Mouse (Mus musculus) stomach, embryonic 16.5 days (tissue): ENCODE results near the gene March6. TPM values are rescaled to one million over a fixed set of nuclear protein-coding genes. Genes with fewer than 3 reads are reported as not detected.

Experiments used
- ATAC-seq: fragments of 200-750 bp; cut with Nextera tagmentation; 2 replicates; pipeline ENCODE4 v1.8.0; 2017; ENCODE audit warnings: moderate number of reproducible peaks, moderate TSS enrichment; ENCODE audit not compliant: insufficient read depth, low FRiP score
- H3K27ac ChIP-seq: fragments of 300-500 bp; sonication (generic); 2 replicates; pipeline ENCODE4 v1.5.1; 2014; ENCODE audit warnings: low read length
- H3K27me3 ChIP-seq: fragments of 300-500 bp; sonication (generic); 2 replicates; pipeline ENCODE4 v1.6.1; 2014; ENCODE audit warnings: low read length, control low read depth, mixed read lengths; ENCODE audit not compliant: control insufficient read depth, insufficient read depth
- H3K36me3 ChIP-seq: fragments of 300-500 bp; sonication (generic); 2 replicates; pipeline ENCODE4 v1.6.1; 2014; ENCODE audit warnings: low read length; ENCODE audit not compliant: control insufficient read depth, insufficient read depth
- H3K4me1 ChIP-seq: fragments of 300-500 bp; sonication (generic); 2 replicates; pipeline ENCODE4 v1.6.1; 2014; ENCODE audit warnings: low read length, control low read depth, mixed read lengths; ENCODE audit not compliant: control insufficient read depth, insufficient read depth
- H3K4me2 ChIP-seq: fragments of 300-500 bp; sonication (generic); 2 replicates; pipeline ENCODE4 v1.6.1; 2014; ENCODE audit warnings: low read depth, low read length, mixed read lengths
- H3K4me3 ChIP-seq: fragments of 300-500 bp; sonication (generic); replicated peaks from 2 replicates; pipeline ENCODE4 v1.5.1; 2014; ENCODE audit warnings: mild to moderate bottlenecking, low read length
- H3K9ac ChIP-seq: fragments of 300-500 bp; sonication (generic); 2 replicates; pipeline ENCODE4 v1.6.1; 2014; ENCODE audit warnings: low read length
- H3K9me3 ChIP-seq: fragments of 300-500 bp; sonication (generic); replicated peaks from 2 replicates; pipeline ENCODE4 v1.6.1; 2016; ENCODE audit warnings: low read length, control low read depth; ENCODE audit not compliant: control insufficient read depth
- WGBS: fragments of 180-500 bp; shearing (Covaris S2); extraction: QIAGEN DNeasy Blood & Tissue Kit; methylation state at CpG from one replicate; pipeline ENCODE4 v1.1.7; 2014; 5-methylcytosine and 5-hydroxymethylcytosine counted together
- polyA plus RNA-seq: library from polyadenylated mRNA; unstranded; fragments of >200 nt; fragmentation: Nextera tagmentation; extraction: Ambion mirVana; gene quantifications from 2 replicates; pipeline ENCODE4 v1.2.1, GENCODE M21; 2015

Gene March6
- polyA plus RNA-seq, 1 experiment from 2014 or later, result 30.2 TPM

DNA sequence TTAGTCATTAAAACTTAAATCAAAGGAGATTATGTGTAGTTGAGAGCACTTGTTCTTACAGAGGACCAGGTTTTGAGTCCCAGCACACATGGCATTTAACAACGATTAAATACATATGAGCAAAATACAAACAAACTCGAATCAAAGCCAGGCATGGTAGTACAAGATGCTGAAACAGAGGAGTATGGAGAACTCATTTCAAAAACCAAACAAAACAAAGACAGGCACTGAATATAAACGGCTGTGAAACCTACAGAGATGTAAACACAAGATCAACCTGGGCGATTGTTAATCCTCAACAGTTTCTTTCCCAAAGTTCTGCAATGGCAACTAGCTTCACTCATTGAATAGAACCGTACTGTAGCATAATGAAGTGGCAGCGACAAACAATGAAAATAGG is 1.8 kb downstream of the March6 start:
- H3K4me1 ChIP-seq, result peaks cover 8% of the 10 kb centered on the region
- H3K36me3 ChIP-seq, result 0 out of 2 replicates have a peak, but pooled peaks cover 8% of the 10 kb centered on the region
- H3K4me3 ChIP-seq, result peak overlapping the region; percentile 92
- peaks cover 5% of the 10 kb centered on the region; the same call in 1 of the 2 replicates for H3K9me3 ChIP-seq
- H3K9ac ChIP-seq, result peak overlapping the region; percentile 50; the same call in 1 of the 2 replicates
- ATAC-seq, result no peak
- peak overlapping the region; percentile 77 for H3K4me2 ChIP-seq
- H3K27ac ChIP-seq, result no peak overlapping the region
- H3K27me3 ChIP-seq, result no peaks in the 10 kb centered on the region
- 21% methylated on average over 6 of the region's 6 CpGs for WGBS

DNA sequence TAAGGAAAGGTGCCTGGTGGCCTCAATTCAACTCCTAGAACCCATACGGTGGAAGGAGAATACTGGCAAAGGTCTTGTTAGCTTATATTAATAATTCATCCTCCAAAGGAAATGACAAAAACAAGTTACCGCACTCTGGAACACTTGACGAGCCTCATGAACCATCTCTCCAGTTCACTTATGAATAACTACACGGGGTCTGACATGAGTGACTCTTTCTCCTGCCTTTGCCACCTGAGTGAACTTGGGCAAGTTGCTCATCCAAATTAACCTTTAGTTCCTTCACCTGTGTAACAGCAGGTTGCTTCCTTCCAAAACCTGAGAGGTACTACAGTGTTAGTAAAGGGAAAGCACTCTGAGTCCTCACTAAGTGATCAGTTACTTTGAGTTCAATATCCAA is 2.4 kb downstream of the March6 start:
- Histone ChIP-seq H3K27me3 (no peaks in the 10 kb centered on the region), H3K4me2 (no peak overlapping the region), H3K4me3 (no peak overlapping the region), H3K4me1 (peaks cover 8% of the 10 kb centered on the region), H3K27ac (no peak overlapping the region), H3K36me3 (0 out of 2 replicates have a peak, but pooled peaks cover 8% of the 10 kb centered on the region), H3K9ac (no peak overlapping the region), H3K9me3 (peaks cover 5% of the 10 kb centered on the region; the same call in 1 of the 2 replicates)
- ATAC-seq, result no peak
- 90% methylated on average over 4 of the region's 4 CpGs for WGBS

DNA sequence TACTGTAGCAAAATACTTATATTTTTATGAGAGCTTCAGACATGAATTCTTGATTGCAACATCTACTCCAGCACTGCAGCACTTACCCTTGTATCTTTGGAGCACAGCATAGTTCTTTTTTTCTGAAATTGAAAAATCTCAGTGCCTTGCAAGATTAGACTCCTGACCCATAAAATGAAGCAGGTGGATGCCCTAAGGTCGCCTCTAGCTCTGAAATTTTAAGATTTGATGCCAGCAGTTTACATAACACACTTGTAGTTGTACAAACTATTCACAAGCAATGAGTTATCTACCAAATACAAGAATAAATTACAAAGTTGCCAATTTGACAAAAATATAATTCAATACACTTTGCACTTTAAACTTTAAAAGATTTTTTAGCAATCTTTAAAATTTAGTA is 4.4 kb downstream of the March6 start:
- Histone ChIP-seq H3K4me1 (peaks cover 14% of the 10 kb centered on the region), H3K27ac (no peak overlapping the region), H3K9me3 (peaks cover 5% of the 10 kb centered on the region; the same call in 1 of the 2 replicates), H3K4me3 (no peak overlapping the region), H3K36me3 (0 out of 2 replicates have a peak, but pooled peaks cover 8% of the 10 kb centered on the region), H3K27me3 (no peaks in the 10 kb centered on the region), H3K9ac (no peak overlapping the region), H3K4me2 (no peak overlapping the region)
- ATAC-seq, result no peak
- 92% methylated on average over 1 of the region's 1 CpGs for WGBS

DNA sequence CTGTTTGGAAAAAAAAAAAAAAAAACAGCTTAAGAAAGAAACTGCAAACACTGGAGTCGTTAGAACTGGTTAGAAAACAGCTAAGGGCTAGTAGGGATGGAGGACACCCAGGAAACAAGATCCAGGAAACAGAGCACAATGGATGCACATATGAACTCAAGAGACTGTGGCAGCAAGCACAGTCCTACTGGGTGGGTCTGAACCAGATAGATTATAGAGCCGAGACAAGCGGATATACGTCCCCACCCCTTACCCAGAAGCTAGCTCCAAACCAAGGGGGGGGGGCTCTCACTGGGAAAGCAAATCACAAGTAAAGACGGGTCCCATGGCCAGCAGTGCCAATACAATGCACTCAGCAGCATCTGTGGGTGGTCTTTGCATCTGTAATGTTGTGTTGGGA is 11.9 kb downstream of the March6 start:
- H3K9ac ChIP-seq, result no peak overlapping the region
- no peaks in the 10 kb centered on the region for H3K36me3 ChIP-seq
- WGBS, result 70% methylated on average over 5 of the region's 5 CpGs
- no peak for ATAC-seq
- H3K4me1 ChIP-seq, result peaks cover 8% of the 10 kb centered on the region
- H3K27ac ChIP-seq, result no peak overlapping the region
- no peaks in the 10 kb centered on the region for H3K27me3 ChIP-seq
- H3K9me3 ChIP-seq, result no peaks in the 10 kb centered on the region
- H3K4me2 ChIP-seq, result no peak overlapping the region
- H3K4me3 ChIP-seq, result no peak overlapping the region

DNA sequence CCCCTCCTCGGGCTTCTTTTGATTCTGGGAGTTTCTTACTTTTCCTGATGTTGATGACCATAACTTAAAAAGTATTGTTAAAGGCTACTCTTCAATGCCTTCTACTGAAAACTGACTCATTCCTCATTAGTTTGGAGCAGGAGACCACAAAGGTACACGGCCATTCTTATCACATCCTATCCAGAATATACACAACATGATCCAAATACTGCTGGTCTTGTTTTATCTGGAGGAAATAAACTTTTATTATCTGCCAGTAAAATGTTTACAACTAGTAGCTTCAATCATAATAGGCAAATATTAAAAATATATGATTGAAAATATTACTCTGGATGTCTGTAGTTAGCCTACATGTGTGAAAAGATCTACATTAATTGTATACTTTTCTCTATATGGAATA is 12.5 kb downstream of the March6 start:
- ATAC-seq, result no peak
- Histone ChIP-seq H3K9ac (no peak overlapping the region), H3K4me3 (no peak overlapping the region), H3K27me3 (no peaks in the 10 kb centered on the region), H3K4me1 (peaks cover 8% of the 10 kb centered on the region), H3K4me2 (no peak overlapping the region), H3K9me3 (no peaks in the 10 kb centered on the region), H3K27ac (no peak overlapping the region), H3K36me3 (no peaks in the 10 kb centered on the region)
- 69% methylated on average over 2 of the region's 2 CpGs for WGBS

DNA sequence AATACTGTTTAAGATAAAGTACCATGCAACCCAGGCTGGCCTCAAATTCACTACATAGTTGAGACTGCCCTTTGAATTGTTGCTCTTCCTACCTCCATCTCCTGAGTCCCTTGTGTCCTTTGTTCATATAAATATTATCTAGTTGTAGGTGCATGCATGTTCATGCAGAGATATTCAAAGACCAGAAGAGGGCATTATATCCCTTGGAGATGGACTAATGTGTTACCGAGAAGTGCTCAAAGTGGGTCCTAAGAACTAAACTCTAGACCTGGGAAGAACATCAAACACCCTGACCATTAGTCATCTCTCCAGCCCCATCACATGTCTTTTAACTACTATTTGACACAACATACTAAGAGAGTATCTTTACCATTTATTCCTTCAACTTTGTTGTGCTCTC is 13.7 kb downstream of the March6 start:
- H3K9ac ChIP-seq, result no peak overlapping the region
- H3K4me3 ChIP-seq, result no peak overlapping the region
- H3K27ac ChIP-seq, result no peak overlapping the region
- no peaks in the 10 kb centered on the region for H3K9me3 ChIP-seq
- no peak for ATAC-seq
- no peaks in the 10 kb centered on the region for H3K27me3 ChIP-seq
- H3K4me2 ChIP-seq, result no peak overlapping the region
- 87% methylated on average over 1 of the region's 1 CpGs for WGBS
- no peaks in the 10 kb centered on the region for H3K36me3 ChIP-seq
- H3K4me1 ChIP-seq, result no peaks in the 10 kb centered on the region

DNA sequence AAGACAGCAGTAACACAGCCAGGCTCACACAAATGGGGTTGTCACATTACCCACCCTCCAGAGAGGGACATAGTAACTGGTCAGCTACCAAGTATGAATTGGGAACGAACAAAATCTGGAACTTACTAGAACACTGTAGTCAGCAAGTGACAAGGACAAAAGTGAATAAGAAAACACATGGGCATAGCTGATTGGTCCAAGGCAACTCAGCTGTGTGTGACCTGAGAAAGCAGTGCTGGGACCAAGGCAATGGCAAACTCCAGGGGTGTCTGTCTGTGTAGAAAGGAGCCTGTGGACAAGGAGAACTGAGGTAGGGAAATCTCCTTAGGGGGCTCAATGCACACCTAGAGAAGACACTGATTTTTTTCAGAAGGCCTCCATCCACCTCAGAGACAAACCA is 19.1 kb downstream of the March6 start:
- WGBS, result 81% methylated on average over 1 of the region's 1 CpGs
- H3K4me1 ChIP-seq, result no peaks in the 10 kb centered on the region
- ATAC-seq, result no peak
- H3K4me2 ChIP-seq, result no peak overlapping the region
- H3K9me3 ChIP-seq, result no peaks in the 10 kb centered on the region
- no peak overlapping the region for H3K4me3 ChIP-seq
- no peaks in the 10 kb centered on the region for H3K27me3 ChIP-seq
- H3K27ac ChIP-seq, result no peak overlapping the region
- H3K9ac ChIP-seq, result no peak overlapping the region
- H3K36me3 ChIP-seq, result no peaks in the 10 kb centered on the region

DNA sequence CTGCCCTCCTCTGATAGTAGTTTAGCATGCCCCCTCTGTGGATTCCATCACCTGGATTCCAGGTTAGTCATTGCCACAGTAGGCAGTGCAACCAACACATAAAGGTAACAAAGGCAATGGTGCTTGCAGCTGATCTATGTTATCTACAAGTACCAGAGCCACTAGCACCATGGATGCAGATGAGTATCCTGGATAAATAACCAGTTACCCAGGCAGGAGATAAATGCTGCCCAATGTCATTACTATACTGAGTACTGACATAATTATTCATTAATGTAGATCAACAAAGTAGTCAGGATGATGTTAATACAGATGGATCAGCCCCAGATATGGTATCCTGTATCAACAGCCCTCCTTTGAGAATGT is 19.5 kb downstream of the March6 start:
- Histone ChIP-seq H3K4me3 (no peak overlapping the region), H3K27ac (no peak overlapping the region), H3K27me3 (no peaks in the 10 kb centered on the region), H3K4me1 (no peaks in the 10 kb centered on the region), H3K9ac (no peak overlapping the region), H3K9me3 (no peaks in the 10 kb centered on the region), H3K36me3 (no peaks in the 10 kb centered on the region), H3K4me2 (no peak overlapping the region)
- ATAC-seq, result no peak

DNA sequence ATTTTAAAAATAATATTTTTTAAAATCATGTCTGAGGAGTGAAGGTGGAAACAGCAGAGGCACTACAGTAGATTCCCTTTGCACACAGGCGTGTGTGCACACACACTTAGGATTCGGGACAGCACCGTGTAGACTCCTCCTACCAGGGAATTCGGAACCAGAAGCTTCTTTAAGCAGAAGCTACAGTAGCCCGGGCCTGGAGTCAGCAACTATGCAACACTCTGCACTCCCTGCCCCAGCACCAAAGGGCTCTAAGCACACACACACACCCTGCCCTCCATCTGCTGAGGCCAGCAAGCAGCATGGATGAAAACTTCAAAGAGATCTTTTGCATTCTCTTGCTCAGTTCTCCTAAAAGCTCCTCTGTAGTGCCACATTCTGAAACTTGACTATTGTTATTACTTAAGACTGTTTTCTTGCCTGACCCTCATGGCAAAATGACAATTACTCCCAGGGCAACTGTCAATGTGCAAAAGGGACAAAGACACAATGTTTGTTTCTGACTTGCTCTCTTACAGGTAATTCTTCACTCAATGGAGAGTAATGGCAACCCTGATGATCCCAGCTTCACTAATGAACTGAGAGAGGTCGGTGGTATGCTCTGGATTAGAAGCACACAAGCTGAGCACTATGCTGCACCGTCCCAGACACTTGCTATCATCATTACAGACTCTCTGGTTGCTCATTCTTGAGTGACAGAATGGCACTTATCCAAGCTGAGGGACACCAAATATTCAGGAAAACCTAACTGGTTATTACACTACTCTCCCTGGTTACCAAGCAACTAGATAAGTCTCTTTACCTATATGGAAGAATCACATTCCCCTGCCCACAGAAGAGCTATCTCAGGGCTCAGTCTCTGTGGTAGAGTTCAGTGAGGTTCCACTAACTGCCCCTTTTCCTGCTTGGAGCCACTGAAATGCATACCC is 20.1 kb downstream of the March6 start:
- Histone ChIP-seq H3K4me3 (no peak overlapping the region), H3K4me1 (no peaks in the 10 kb centered on the region), H3K27ac (no peak overlapping the region), H3K36me3 (no peaks in the 10 kb centered on the region), H3K9me3 (no peaks in the 10 kb centered on the region), H3K4me2 (no peak overlapping the region), H3K9ac (no peak overlapping the region), H3K27me3 (no peaks in the 10 kb centered on the region)
- WGBS, result 66% methylated on average over 7 of the region's 7 CpGs
- ATAC-seq, result no peak
